Mouse (Mus musculus) CD8-positive naive resting alpha-beta T cell, adult 2 months (primary cell): Measurements from ENCODE around the gene Ofd1.

Source experiments
- DNase-seq, 2 experiments: peaks; one replicate each; pipeline ENCODE4 v3.0.0; 2022; ENCODE audit warnings: low read depth in 2 of 2, low spot score in 2 of 2

Ofd1 gene

DNA sequence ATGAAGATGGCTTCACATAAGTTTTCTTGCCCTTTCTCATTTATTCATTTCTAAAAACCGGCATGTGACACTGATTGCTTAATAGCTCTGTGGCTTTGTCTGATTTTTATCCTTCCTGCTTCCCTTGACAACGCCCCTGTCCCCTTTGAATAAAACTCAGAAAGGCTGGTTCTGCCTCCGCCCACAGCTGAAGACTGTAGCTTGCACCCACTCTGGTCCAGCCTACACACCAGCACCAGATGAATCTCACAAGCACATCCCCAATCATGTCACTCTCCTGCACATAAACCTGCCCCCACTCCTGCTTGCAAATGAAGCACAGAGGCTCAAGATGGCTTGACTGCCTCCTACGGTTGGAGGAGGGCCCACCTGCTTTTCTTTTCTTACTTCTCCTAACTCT is 80.0 kb downstream of the Ofd1 start:
- no peak for DNase-seq

DNA sequence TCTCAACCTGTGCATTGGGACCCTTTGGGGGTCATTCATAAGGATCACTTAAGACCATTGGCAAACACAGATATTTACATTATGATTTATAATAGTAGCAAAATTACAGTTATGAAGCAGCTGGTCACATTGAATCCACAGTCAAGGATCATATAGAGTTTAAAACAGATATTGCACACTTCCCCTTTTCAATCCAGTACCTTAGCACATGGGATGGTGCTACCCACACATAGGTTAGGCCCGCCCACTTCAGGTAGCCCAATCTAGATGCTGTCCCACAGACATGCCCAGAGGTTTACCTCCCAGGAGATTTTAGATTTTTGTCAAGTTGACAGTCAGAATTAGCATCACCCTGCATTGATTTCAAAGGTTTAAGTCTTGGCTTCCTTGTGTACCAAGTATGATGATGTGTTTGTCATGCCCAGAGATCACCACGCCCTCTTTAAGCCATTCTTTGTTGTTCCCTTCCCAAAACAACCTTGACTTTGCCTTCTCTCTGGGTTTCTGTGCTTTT is 80.5 kb downstream of the Ofd1 start:
- no peak for DNase-seq

GRCm38 (mm10) chrX:166358955-166359354 is 81.5 kb downstream of the Ofd1 start:
- no peak for DNase-seq

DNA sequence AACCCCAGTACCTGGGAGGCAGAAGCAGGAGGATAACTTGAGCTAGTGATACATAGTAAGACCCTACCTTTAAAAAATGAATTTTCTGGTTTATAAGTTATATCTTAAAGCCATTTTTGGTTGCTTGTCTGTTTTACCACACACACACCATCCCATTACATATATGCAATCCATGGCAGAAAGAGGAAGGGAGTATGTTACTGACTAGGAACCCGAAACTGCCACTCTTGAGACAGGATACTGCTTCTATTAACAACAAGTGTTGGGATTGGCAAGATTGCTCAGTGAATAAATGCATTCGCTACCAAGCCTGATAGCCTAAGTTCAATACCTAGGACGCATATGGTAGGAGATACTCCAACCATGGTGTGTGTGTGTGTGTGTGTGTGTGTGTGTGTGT is 84.2 kb downstream of the Ofd1 start:
- DNase-seq: no peak

DNA sequence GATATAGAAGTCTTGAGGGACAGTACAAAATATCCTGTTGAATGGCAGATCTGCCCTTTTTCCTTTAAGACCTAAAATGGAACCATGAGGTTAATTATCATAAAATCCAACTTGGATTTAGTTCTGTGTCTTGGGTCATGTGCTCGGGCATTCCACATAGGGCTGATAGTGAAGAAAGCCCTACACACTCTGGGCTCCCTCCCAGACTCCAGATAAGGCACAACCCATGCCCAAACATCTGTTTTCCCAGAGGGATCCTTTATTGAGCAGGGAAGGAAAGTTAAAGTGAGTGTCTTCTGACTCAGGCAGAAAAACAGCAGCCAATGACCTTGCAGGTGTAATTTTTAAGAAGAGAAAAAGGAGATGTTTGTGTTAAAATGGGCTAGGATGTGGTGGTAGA is 85.6 kb downstream of the Ofd1 start:
- no peak for DNase-seq

DNA sequence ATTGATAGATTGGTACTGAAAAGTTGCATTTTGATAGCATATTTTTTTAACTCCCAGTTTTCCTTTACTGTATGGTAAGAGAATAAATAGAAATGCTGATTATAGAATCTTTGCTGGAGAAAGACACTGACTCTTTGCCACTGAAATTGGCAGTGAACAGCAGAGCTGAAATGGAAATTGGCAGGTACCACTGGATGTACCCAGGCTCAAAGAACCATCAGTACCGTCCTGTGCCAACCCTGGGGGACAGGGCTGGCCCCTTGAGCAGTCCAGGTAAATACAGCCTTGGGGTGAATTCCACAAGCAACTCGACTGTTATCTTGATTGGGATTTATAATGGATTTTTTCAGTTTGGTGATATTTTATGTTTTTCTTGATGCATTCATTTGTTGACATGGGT is 87.1 kb downstream of the Ofd1 start:
- DNase-seq: no peak

- peak; percentile 10 to 39 for DNase-seq
Observed at GRCm38 (mm10) chrX:166351790-166352189, 88.7 kb downstream of the Ofd1 start.

GRCm38 (mm10) chrX:166348634-166349033 is 91.9 kb downstream of the Ofd1 start:
- DNase-seq: no peak

- no peak for DNase-seq
Observed at GRCm38 (mm10) chrX:166348086-166348485, 92.4 kb downstream of the Ofd1 start.

- DNase-seq: no peak
Observed at GRCm38 (mm10) chrX:166344228-166345015, 96.1 kb downstream of the Ofd1 start.

DNA sequence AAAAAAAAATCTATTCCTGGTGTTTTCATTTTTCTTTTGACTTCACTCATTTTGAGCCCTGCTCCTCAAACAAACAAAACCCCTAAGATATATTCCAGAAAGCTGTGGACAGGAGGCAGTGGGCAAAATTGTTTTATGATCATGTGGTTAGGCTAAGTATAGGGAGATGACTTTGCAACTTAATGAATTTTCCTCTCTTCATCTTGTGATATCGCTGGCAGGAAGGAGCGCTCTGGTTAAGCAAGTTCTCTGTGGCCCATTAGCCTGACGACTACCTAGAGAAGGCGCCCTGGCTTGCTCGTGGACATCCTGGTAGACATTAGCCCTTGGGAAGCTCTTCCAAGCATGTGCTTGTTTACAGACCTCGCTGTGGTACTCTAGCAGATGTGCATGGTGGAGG is 98.7 kb downstream of the Ofd1 start:
- DNase-seq: no peak
